Mouse (Mus musculus) E14TG2a.4 (cell line): ENCODE measurements around the gene Slc25a47.
A peak's percentile ranks its signal among the peaks of the same experiment; 100 is the strongest.

Source experiments
- CTCF ChIP-seq: conservative IDR thresholded peaks from 2 replicates; pipeline ENCODE4 v1.5.1; 2014; ENCODE audit warnings: low read length
- NANOG ChIP-seq: IDR thresholded peaks from 2 replicates; pipeline ENCODE4 v1.6.1; 2014; ENCODE audit warnings: borderline replicate concordance, low read length, mixed read lengths
- POU5F1 ChIP-seq: IDR thresholded peaks from 2 replicates; pipeline ENCODE4 v1.6.1; 2014; ENCODE audit warnings: low read length, borderline replicate concordance

DNA sequence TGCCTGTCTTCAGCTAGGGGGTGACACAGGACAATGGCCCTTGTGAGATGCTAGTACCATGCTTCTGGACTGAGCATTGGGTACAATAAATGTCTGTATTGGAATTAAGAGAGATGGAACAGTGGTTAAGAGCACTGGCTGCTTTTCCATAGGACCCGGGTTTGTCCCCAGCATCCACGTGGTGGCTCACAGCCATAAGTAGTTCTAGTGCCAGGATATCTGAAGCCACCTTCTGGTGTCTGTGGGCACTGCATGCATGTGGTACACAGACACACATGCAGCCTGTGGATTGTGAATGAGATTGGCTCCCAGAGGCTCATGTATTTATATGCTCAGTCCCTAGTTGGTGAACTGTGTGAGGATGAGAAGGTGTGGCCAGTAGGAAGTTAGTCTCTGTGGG, 33.7 kb downstream of the Slc25a47 start:
- TF ChIP-seq CTCF (peak; percentile 27), POU5F1 (no peak), NANOG (no peak)
